Mouse (Mus musculus): Measurements from ENCODE around the gene Cdc42ep2.

DNA sequence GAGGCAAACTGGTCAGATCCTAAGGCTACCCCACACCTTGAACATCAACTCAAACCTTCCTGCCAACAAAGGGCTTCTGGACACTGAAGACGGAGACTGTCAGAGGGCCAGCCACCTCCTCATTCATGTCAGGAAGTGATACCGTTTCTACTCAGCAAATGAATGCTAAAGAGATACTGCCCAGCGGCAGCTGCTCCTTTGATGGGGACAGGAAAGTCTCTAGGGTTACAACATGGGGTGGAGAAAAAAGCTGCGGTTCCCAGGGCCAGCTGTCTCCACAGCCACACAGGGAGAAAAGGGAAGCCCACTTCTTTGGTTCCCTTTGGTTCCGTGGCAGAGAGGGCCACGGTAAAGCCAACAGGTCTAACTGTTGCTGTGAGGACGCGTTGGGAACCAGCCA lies 19.5 kb upstream of the Cdc42ep2 start:
- TF ChIP-seq CTCF (IDR thresholded peaks at IDR 0.05; ENCODE audit: insufficient read depth, low read depth, low read length) = no peak
- no peak for TF ChIP-seq POLR2A (IDR thresholded peaks at IDR 0.05; ENCODE audit: insufficient read depth, low read depth, low read length)
